Mouse (Mus musculus) embryonic fibroblast, embryonic 13.5 days (primary cell): ENCODE results near the gene Vwc2. TPM values are rescaled to one million over a fixed set of nuclear protein-coding genes. Genes with fewer than 3 reads are reported as not detected.

Experiments used
- H3K27ac ChIP-seq: 2 replicates; pipeline ENCODE4 v1.5.1; 2012; ENCODE audit warnings: low read length, control low read depth, inconsistent platforms; ENCODE audit not compliant: insufficient read depth
- H3K4me1 ChIP-seq: 2 replicates; pipeline ENCODE4 v1.6.1; 2011; ENCODE audit warnings: low read length; ENCODE audit not compliant: control insufficient read depth, insufficient read depth
- H3K4me3 ChIP-seq: 2 replicates; pipeline ENCODE4 v1.5.1; 2011; ENCODE audit warnings: mild to moderate bottlenecking, control low read depth, low read length; ENCODE audit not compliant: insufficient read depth
- CTCF ChIP-seq: IDR thresholded peaks from 2 replicates; pipeline ENCODE4 v1.5.1; 2011; ENCODE audit warnings: mild to moderate bottlenecking, control low read depth, low read length, moderate library complexity, borderline replicate concordance; ENCODE audit not compliant: insufficient read depth
- POLR2A ChIP-seq: IDR thresholded peaks from 2 replicates; pipeline ENCODE4 v1.6.1; 2011; ENCODE audit warnings: low read depth, mild to moderate bottlenecking, control low read depth, low read length, moderate library complexity
- polyA plus RNA-seq: library from polyadenylated mRNA; stranded (reverse); fragments of >200 nt; gene quantifications from 2 replicates; pipeline ENCODE4 v1.2.4, GENCODE M21; 2011; ENCODE audit warnings: low read depth; ENCODE audit not compliant: missing spikeins, insufficient read length

Gene Vwc2
- polyA plus RNA-seq: not detected in 2 replicates

GRCm38 (mm10) chr11:11113576-11114233, at the start of gene Vwc2:
Vwc2 (plus strand) TSS chr11:11114223.
- TF ChIP-seq POLR2A (no peak), CTCF (no peak)
- Histone ChIP-seq H3K4me3 (0 out of 2 replicates have a peak within 1 kb of the TSS, but pooled peaks have one; percentile 9), H3K27ac (no peak within 1 kb of the TSS), H3K4me1 (no peaks in the 10 kb centered on the region)

GRCm38 (mm10) chr11:11088162-11088756, 25.8 kb upstream of the Vwc2 start:
- no peak overlapping the region for H3K27ac ChIP-seq
- H3K4me3 ChIP-seq: no peak overlapping the region
- TF ChIP-seq CTCF: no peak
- no peak for TF ChIP-seq POLR2A
- H3K4me1 ChIP-seq: no peaks in the 10 kb centered on the region

GRCm38 (mm10) chr11:11097606-11098005, 16.4 kb upstream of the Vwc2 start:
- TF ChIP-seq POLR2A (no peak), CTCF (no peak)
- Histone ChIP-seq H3K4me1 (no peaks in the 10 kb centered on the region), H3K4me3 (no peak overlapping the region), H3K27ac (no peak overlapping the region)

- TF ChIP-seq CTCF (no peak), POLR2A (no peak)
- no peak overlapping the region for H3K4me3 ChIP-seq
- H3K4me1 ChIP-seq: no peaks in the 10 kb centered on the region
- H3K27ac ChIP-seq: no peak overlapping the region
Observed at GRCm38 (mm10) chr11:11098282-11098681, 15.7 kb upstream of the Vwc2 start.

- no peak overlapping the region for H3K27ac ChIP-seq
- no peak overlapping the region for H3K4me3 ChIP-seq
- no peaks in the 10 kb centered on the region for H3K4me1 ChIP-seq
- TF ChIP-seq POLR2A (no peak), CTCF (no peak)
Observed at GRCm38 (mm10) chr11:11099011-11099410, 15.0 kb upstream of the Vwc2 start.

GRCm38 (mm10) chr11:11102182-11102581, 11.8 kb upstream of the Vwc2 start:
- Histone ChIP-seq H3K4me3 (no peak overlapping the region), H3K4me1 (no peaks in the 10 kb centered on the region), H3K27ac (no peak overlapping the region)
- TF ChIP-seq CTCF (no peak), POLR2A (no peak)

- H3K4me1 ChIP-seq: no peaks in the 10 kb centered on the region
- TF ChIP-seq POLR2A (no peak), CTCF (no peak)
- no peak overlapping the region for H3K4me3 ChIP-seq
- H3K27ac ChIP-seq: no peak overlapping the region
Observed at GRCm38 (mm10) chr11:11102620-11103019, 11.4 kb upstream of the Vwc2 start.

- H3K4me3 ChIP-seq: no peak overlapping the region
- no peak for TF ChIP-seq POLR2A
- TF ChIP-seq CTCF: no peak
- no peaks in the 10 kb centered on the region for H3K4me1 ChIP-seq
- no peak overlapping the region for H3K27ac ChIP-seq
Observed at GRCm38 (mm10) chr11:11108922-11109321, 5.1 kb upstream of the Vwc2 start.

- no peak for TF ChIP-seq CTCF
- TF ChIP-seq POLR2A: no peak
- Histone ChIP-seq H3K27ac (no peak overlapping the region), H3K4me3 (0 out of 2 replicates have a peak overlapping the region, but pooled peaks have one; percentile 9), H3K4me1 (no peaks in the 10 kb centered on the region)
Observed at GRCm38 (mm10) chr11:11114234-11115030, 409 bp downstream of the Vwc2 start.

GRCm38 (mm10) chr11:11115031-11115647, 1.1 kb downstream of the Vwc2 start:
- no peak for TF ChIP-seq POLR2A
- TF ChIP-seq CTCF: no peak
- Histone ChIP-seq H3K4me1 (no peaks in the 10 kb centered on the region), H3K4me3 (peak overlapping the region; percentile 26), H3K27ac (no peak overlapping the region)
